Mouse (Mus musculus) kidney, embryonic 16.5 days (tissue): Measurements from ENCODE around the gene Rnf157. TPM values are rescaled to one million over a fixed set of nuclear protein-coding genes. Genes with fewer than 3 reads are reported as not detected.

Experiments used
- ATAC-seq: fragments of 200-750 bp; cut with Nextera tagmentation; 2 replicates; pipeline ENCODE4 v1.8.0; 2017; ENCODE audit warnings: moderate TSS enrichment; ENCODE audit not compliant: low FRiP score, low TSS enrichment
- H3K27ac ChIP-seq: fragments of 300-500 bp; sonication (generic); 2 replicates; pipeline ENCODE4 v1.5.1; 2014; ENCODE audit warnings: low read length
- H3K27me3 ChIP-seq: fragments of 300-500 bp; sonication (generic); 2 replicates; pipeline ENCODE4 v1.6.1; 2014; ENCODE audit warnings: low read length, control low read depth, mixed read lengths; ENCODE audit not compliant: insufficient read depth
- H3K36me3 ChIP-seq: fragments of 300-500 bp; sonication (generic); 2 replicates; pipeline ENCODE4 v1.6.1; 2014; ENCODE audit warnings: low read length, control low read depth, mixed read lengths; ENCODE audit not compliant: insufficient read depth
- H3K4me1 ChIP-seq: fragments of 300-500 bp; sonication (generic); 2 replicates; pipeline ENCODE4 v1.6.1; 2014; ENCODE audit warnings: low read length, control low read depth, mixed read lengths; ENCODE audit not compliant: insufficient read depth
- H3K4me2 ChIP-seq: fragments of 300-500 bp; sonication (generic); replicated peaks from 2 replicates; pipeline ENCODE4 v1.6.1; 2014; ENCODE audit warnings: low read depth, low read length
- H3K4me3 ChIP-seq: fragments of 300-500 bp; sonication (generic); 2 replicates; pipeline ENCODE4 v1.5.1; 2014; ENCODE audit warnings: mild to moderate bottlenecking, low read length
- H3K9ac ChIP-seq: fragments of 300-500 bp; sonication (generic); replicated peaks from 2 replicates; pipeline ENCODE4 v1.6.1; 2014; ENCODE audit warnings: low read length
- H3K9me3 ChIP-seq: fragments of 300-500 bp; sonication (generic); 2 replicates; pipeline ENCODE4 v1.6.1; 2016; ENCODE audit warnings: low read length, control low read depth
- WGBS: fragments of 180-500 bp; shearing (Covaris S2); extraction: QIAGEN DNeasy Blood & Tissue Kit; methylation state at CpG from one replicate; pipeline ENCODE4 v1.1.7; 2014; 5-methylcytosine and 5-hydroxymethylcytosine counted together
- polyA plus RNA-seq: library from polyadenylated mRNA; unstranded; fragments of >200 nt; fragmentation: Nextera tagmentation; extraction: Ambion mirVana; gene quantifications from 2 replicates; pipeline ENCODE4 v1.2.1, GENCODE M21; 2015

Gene Rnf157
- polyA plus RNA-seq, 1 experiment from 2014 or later: 6.1 TPM

DNA sequence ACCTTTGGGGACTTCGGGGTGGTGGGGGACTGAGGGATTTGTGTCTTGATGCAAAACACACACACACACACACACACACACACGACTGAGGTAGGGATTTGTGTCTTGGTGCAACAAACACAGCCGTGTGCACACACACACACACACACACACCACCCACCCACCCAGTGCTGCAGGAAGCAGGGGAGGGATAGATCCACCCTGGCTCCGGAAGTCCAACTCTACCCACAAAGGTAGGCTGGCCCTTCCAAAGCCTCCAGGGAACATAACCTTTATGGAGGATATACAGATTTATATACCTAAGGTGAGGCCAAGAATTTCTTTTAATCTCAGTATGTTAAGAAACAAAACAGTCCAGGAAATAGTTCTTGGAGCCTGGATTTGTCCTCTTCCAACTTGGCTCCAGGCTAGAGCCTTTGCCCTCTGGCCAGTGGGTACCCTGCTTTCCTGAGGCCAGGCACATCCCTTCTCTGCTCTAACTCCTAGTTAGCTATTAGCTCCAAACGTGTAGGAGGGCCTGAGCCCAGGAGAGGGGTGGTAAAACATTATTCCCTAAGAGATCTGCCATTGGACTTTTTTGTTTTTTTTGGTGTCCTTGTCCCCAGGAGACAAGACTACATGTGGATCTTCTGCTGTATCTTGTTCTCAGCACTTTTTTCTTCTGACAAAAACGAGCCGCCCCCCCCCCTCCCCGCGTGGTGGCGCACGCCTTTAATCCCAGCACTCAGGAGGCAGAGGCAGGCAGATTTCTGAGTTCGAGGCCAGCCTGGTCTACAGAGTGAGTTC lies 22.3 kb upstream of the Rnf157 start:
- H3K4me2 ChIP-seq: peak overlapping the region; percentile 63
- H3K4me3 ChIP-seq: peak overlapping the region; percentile 96
- peaks cover 42% of the 10 kb centered on the region for H3K4me1 ChIP-seq
- H3K9me3 ChIP-seq: no peaks in the 10 kb centered on the region
- no peak for ATAC-seq
- WGBS: 42% methylated on average over 12 of the region's 12 CpGs
- no peaks in the 10 kb centered on the region for H3K27me3 ChIP-seq
- peak overlapping the region; percentile 97 for H3K27ac ChIP-seq
- H3K36me3 ChIP-seq: peaks cover 27% of the 10 kb centered on the region
- H3K9ac ChIP-seq: peak overlapping the region; percentile 95

DNA sequence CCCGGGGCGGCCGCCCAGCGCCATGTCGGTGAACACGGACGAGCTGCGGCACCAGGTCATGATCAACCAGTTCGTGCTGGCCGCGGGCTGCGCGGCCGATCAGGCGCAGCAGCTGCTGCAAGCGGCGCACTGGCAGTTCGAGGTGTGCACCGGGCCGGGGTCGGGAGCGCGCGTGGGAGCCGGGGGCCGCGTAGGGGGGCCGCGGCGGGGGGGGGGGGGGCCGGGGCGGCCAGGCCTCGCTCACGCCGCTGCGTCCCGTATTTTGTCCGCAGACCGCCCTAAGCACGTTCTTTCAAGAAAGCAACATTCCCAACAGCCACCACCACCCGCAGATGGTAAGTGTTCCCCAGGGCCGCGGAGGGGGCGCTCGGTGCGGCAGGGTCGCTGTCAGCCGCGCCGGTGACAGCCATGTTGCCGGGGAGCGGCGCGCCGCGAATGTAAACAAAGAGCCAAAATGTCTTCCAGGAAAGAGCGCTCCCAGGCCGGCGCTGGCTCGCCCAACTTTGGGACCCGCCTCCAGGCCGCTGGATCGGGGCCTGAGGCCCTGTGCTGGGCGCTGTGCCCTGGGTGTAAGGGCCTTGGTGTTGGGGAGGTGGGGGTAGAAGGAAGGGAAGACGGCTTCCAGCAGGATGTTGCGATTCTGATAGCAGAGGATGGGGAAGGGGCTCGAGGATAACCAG lies 21.6 kb upstream of the Rnf157 start:
- peaks cover 27% of the 10 kb centered on the region for H3K36me3 ChIP-seq
- peak overlapping the region; percentile 96 for H3K4me3 ChIP-seq
- peak overlapping the region; percentile 97 for H3K27ac ChIP-seq
- no peaks in the 10 kb centered on the region for H3K27me3 ChIP-seq
- ATAC-seq: peak; percentile 7; the same call in 1 of the 2 replicates
- H3K4me2 ChIP-seq: peak overlapping the region; percentile 63
- peaks cover 40% of the 10 kb centered on the region for H3K4me1 ChIP-seq
- 0% methylated on average over 44 of the region's 67 CpGs for WGBS
- H3K9ac ChIP-seq: peak overlapping the region; percentile 95
- H3K9me3 ChIP-seq: no peaks in the 10 kb centered on the region

DNA sequence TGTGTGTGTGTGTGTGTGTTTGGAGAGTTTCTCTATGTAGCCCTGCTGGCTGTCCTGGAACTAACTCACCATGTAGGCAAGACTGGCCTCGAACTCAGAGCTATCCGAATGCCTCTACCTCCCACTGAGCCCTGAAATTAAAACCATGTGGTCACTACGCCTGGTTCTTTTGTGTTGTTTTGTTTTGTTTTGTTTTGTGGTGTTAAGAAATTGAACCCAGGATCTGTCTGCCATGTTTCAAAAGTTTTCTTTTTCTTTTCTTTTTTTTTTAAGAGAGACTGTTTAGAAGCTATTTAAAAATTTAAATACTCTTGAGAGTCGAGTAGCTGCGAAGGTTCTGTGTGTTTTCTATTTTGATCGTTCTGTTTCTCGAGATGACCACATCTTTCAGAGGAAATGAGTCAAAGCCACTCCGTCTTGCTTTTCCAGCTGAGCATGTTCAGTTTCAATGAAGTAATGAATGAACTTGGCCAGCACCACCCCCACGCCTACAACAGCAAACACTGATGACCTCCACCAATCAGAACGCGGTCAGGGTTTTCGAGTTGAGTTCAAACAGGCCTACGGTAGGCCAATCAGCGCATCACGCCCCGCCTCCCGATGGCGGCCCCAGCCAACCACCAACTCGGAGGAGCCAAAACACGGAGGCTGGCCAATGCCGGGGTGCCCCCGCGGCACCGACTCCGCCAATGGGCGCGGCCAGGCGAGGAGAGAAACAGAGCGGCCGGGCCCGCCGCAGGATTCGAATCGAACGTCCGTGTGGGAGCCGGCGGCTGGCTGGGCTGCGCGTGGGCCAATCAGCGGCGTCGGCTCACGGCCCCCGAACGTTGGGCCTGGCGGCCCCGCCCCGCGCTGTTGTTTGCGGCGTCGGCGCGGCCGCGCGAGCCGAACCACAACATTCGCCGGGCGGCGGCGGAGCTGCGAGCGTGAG lies 20.8 kb upstream of the Rnf157 start, which contains the start of gene Ubald2:
Ubald2 (plus strand) TSS at position 739 of the 931 bp plus-strand sequence.
- peak; percentile 97 for ATAC-seq
- Histone ChIP-seq H3K36me3 (peaks cover 21% of the 10 kb centered on the region), H3K27me3 (no peaks in the 10 kb centered on the region), H3K9ac (peak within 1 kb of the TSS; percentile 95), H3K9me3 (no peaks in the 10 kb centered on the region), H3K27ac (peak within 1 kb of the TSS; percentile 97), H3K4me1 (peaks cover 48% of the 10 kb centered on the region), H3K4me3 (peak within 1 kb of the TSS; percentile 96), H3K4me2 (peak within 1 kb of the TSS; percentile 63)
- WGBS: 3% methylated on average over 61 of the region's 66 CpGs

DNA sequence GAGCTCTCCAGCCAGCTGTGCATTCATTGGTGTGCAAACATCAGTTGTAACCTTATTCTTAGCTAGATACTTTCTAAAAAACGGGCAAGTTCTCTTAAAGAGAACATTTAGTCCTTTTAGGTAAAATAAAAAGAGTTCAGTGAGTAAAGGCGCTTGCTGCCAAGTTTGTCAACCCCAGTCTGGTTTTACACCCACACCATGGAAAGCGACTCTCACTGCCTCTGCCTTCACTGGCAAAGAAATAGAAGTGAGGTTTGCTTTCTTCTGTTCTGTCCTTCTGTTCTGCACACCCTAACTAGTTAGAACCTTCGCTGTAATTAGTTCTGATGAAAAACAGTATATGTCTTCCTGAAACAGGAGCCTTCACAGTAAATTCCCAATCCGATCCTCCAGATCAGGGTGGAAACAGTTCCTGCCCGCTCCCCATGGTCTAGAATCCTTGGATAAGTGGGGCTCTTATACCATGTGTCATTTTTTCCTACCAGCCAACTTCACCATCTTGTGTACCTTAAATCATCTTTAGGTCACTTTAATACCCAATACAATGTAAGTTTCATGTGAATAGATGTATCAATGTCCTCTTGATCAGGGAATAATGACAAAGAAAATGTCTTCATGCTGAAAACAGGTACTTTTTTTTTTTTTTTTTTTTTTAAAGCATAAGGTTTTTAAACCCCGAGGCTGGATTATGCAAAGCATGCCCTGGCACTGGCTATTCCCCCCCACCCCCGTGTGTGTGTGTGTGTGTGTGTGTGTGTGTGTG lies 19.9 kb upstream of the Rnf157 start:
- Histone ChIP-seq H3K9ac (no peak overlapping the region), H3K4me1 (peaks cover 53% of the 10 kb centered on the region), H3K4me3 (no peak overlapping the region), H3K4me2 (peak overlapping the region; percentile 48; the same call in 1 of the 2 replicates), H3K9me3 (no peaks in the 10 kb centered on the region), H3K36me3 (peaks cover 21% of the 10 kb centered on the region), H3K27me3 (no peaks in the 10 kb centered on the region), H3K27ac (peak overlapping the region; percentile 29; the same call in 1 of the 2 replicates)
- 73% methylated on average over 8 of the region's 8 CpGs for WGBS
- ATAC-seq: no peak

DNA sequence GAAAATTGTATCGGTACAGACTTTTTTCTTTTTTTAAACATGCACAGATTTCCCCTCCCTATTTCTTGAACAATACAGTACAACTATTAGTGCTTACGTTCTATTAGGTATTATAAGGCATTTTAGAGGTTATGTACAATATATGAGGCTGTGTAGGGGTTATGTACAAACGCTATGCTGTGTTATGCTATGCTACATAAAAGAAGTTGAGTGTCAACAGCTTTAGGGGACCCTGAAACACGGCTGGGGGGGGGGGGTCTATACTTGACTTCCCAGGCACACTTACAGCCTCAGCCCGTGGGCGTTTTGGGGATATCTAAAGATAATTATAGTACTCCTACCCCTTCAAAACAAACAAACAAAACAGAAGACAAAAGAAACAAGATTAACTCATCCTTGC lies 19.3 kb upstream of the Rnf157 start:
- peak overlapping the region; percentile 76; the same call in 1 of the 2 replicates for H3K27ac ChIP-seq
- WGBS: 66% methylated on average over 6 of the region's 6 CpGs

DNA sequence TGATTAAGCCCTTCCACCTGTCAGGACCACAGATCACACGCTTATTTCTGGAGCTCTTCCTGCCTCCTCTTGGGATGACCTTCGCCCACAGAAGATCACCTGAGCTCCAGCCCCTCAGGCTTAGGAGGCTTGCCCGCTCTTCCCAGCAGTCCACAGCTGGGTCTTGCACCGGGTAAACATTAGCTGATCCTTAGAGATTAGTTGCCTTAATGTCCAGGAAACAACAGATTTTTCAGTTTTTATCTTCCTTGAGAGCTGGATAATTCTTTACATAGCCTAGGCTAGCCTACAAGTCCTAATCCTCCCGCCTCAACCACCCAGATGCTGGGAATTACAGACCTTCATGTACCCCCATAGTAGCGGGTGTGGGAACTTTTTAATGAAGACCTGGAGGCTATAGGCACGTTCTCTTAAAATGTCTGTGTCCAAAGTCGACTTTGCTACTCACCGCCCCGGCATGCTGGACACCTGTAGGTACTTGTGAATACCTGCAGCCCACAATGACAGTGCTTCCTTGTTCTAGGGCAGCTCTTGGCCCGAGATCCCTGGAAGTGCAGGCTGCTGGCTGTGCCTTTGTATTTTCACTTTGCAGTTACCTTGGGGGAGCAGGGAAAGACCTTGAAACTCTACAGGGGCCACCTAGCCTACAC lies 18.7 kb upstream of the Rnf157 start:
- no peak for ATAC-seq
- peak overlapping the region; percentile 7; the same call in 1 of the 2 replicates for H3K4me2 ChIP-seq
- H3K4me3 ChIP-seq: no peak overlapping the region
- H3K36me3 ChIP-seq: peaks cover 8% of the 10 kb centered on the region; the same call in 1 of the 2 replicates
- peak overlapping the region; percentile 76 for H3K27ac ChIP-seq
- H3K27me3 ChIP-seq: no peaks in the 10 kb centered on the region
- peaks cover 43% of the 10 kb centered on the region for H3K4me1 ChIP-seq
- 56% methylated on average over 11 of the region's 11 CpGs for WGBS
- no peaks in the 10 kb centered on the region for H3K9me3 ChIP-seq
- peak overlapping the region; percentile 28; the same call in 1 of the 2 replicates for H3K9ac ChIP-seq

More for the DNA sequence above, 19.3 kb upstream of the Rnf157 start:
- H3K36me3 ChIP-seq: peaks cover 14% of the 10 kb centered on the region
- no peaks in the 10 kb centered on the region for H3K27me3 ChIP-seq
- no peak overlapping the region for H3K4me2 ChIP-seq
- no peaks in the 10 kb centered on the region for H3K9me3 ChIP-seq
- peaks cover 49% of the 10 kb centered on the region for H3K4me1 ChIP-seq
- no peak for ATAC-seq
- no peak overlapping the region for H3K9ac ChIP-seq
- no peak overlapping the region for H3K4me3 ChIP-seq

DNA sequence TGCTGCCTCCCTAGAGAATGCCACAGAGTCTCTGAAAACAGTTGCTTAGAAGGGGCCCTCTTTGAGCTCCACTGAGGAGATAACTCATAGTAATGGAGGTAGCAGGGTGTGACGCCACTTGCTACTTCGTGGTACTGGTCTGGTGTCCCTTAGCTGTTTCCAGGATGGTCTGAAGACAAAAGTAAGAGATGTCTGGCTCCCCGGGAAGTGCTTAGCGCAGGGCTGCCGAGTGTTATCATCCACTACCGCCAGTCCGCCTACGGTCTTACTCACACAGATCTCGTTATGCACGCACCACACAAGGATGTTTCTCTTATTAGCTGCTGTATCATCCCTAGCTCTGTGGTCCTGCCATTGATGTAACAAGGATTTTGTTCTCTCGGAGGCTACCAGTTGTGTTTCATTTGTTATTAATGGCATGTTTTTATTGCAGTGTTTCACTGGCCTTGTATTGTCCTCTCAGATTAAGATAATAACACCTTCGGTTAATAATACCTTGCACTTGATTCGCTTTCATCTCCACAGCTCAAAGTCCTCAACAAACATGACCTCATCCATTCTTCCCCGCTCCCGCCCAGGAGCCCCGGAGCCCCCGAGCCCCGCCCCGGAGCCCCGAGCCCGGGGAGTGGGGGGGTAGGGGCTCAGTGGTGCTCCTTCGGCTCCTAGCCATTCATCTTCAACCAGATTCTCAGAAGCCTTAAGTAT lies 18.0 kb upstream of the Rnf157 start:
- Histone ChIP-seq H3K4me2 (peak overlapping the region; percentile 7; the same call in 1 of the 2 replicates), H3K27ac (peak overlapping the region; percentile 76; the same call in 1 of the 2 replicates), H3K4me3 (no peak overlapping the region), H3K4me1 (peaks cover 36% of the 10 kb centered on the region), H3K36me3 (peaks cover 3% of the 10 kb centered on the region; the same call in 1 of the 2 replicates), H3K27me3 (no peaks in the 10 kb centered on the region), H3K9me3 (no peaks in the 10 kb centered on the region), H3K9ac (peak overlapping the region; percentile 28; the same call in 1 of the 2 replicates)
- no peak for ATAC-seq
- 43% methylated on average over 22 of the region's 22 CpGs for WGBS
